Mouse (Mus musculus): ENCODE measurements around the gene Mmgt2.

Mmgt2 gene

DNA sequence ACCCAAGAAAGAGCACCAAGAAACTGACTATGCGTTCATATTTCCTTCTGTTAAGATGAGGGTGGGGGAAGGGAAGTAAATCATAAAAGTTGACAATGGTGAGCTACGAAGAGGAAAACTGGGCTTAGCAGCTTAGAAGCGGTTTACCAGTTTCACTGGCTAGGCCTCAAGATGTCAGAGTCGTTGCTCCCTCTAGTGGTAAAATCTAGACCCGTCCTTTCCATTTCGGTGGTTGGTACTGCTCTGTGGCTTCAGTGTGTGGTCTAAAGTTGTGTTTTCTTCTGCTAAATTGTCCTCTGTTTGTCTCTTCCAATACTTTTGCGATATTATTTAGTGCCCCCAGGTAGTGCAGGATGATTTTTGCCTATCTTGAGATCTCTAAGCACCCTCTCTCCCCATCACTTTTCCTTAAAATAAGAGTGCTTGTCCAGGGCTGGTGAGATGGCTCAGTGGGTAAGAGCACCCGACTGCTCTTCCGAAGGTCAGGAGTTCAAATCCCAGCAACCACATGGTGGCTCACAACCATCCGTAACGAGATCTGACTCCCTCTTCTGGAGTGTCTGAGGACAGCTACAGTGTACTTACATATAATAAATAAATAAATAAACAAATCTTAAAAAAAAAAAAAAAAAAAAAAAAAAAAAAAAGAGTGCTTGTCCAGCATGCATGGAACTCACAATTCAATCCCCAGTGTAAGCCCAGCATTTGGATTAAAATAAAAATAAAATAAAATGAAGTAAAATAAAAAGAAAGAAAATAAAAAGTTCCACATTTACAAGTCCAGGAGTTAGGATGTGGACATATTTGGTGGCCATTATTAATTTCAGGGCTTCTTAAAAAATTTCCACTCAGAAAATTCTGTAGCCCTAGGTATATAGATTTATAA lies 45.1 kb downstream of the Mmgt2 start:
- in situ Hi-C loops (cut with MboI; ENCODE audit: low sequenced_read_pairs), result no loop called here

- in situ Hi-C loops (cut with MboI; ENCODE audit: low sequenced_read_pairs), result no loop called here
Observed at GRCm38 (mm10) chr11:62695126-62695525, 46.7 kb downstream of the Mmgt2 start.

DNA sequence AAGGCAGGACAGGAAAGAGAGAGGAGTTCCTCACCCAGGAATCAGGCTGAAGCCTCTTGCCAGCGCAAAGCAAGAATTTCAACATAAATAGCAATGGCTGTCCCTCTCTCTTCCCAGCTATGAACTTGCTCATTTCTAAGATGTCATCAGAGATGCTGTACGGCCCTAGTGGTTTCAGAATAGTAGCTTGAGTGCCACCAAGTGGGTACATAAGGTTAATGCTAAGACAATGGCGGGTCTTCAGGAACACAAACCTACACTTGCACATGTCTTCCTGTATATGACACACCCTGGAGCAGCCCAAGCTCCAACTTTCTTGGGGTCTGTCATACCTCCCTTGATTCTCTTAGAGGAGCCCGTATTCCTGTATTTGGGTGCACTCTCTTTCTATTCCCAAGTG lies 51.3 kb downstream of the Mmgt2 start:
- in situ Hi-C loops (cut with MboI; ENCODE audit: low sequenced_read_pairs), result no loop called here

GRCm38 (mm10) chr11:62701218-62701617 lies 52.8 kb downstream of the Mmgt2 start:
- in situ Hi-C loops (cut with MboI; ENCODE audit: low sequenced_read_pairs), result no loop called here

DNA sequence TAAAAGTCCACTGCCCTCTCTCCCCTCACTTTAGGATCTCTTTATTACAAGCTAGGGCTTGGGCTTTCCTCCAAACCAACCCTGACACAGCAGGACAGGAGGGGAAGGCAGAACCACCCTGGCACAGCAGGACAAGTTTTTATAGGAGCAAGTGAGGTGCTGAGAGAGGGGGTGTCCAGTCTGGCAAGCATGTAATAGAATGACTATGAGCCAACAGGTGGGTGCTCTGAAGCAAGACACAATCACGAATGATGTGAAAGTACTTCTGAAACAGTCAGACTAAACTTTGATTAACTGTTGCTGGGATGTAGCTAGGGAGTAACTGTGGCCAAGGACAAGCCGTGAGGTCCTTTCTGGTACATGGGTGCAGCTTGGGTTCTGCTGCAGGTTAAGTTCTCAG lies 57.7 kb downstream of the Mmgt2 start:
- in situ Hi-C loops (cut with MboI; ENCODE audit: low sequenced_read_pairs), result no loop called here

DNA sequence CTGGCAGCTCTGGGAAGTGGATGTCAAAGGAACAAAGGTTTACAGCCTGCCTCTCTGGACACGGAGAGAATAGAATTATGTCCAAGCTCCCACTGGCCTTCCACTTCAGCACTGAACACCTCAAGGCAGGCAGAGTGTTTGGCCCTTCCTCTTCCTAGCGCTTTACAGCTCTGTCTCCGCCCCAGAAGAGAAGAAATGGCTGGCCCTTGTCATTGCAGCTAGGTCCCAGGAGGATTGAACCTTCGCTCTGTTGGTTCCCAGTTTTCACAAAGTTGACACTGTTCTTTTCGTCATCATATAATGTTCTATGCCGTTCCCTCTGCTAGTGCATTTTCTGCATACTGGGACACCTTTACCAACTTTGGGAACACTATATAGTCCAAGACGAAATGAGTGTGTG lies 59.8 kb downstream of the Mmgt2 start:
- in situ Hi-C loops (cut with MboI; ENCODE audit: low sequenced_read_pairs), result no loop called here

- in situ Hi-C loops (cut with MboI; ENCODE audit: low sequenced_read_pairs), result no loop called here
Observed at GRCm38 (mm10) chr11:62710657-62711056, 62.2 kb downstream of the Mmgt2 start.
